Mouse (Mus musculus) R1 (cell line): Measurements from ENCODE around the gene Slc33a1.

Source experiments
- DNase-seq: peaks from one replicate; pipeline ENCODE4 v3.0.0-alpha.2; 2018; ENCODE audit warnings: low read depth, low spot score

Gene Slc33a1

DNA sequence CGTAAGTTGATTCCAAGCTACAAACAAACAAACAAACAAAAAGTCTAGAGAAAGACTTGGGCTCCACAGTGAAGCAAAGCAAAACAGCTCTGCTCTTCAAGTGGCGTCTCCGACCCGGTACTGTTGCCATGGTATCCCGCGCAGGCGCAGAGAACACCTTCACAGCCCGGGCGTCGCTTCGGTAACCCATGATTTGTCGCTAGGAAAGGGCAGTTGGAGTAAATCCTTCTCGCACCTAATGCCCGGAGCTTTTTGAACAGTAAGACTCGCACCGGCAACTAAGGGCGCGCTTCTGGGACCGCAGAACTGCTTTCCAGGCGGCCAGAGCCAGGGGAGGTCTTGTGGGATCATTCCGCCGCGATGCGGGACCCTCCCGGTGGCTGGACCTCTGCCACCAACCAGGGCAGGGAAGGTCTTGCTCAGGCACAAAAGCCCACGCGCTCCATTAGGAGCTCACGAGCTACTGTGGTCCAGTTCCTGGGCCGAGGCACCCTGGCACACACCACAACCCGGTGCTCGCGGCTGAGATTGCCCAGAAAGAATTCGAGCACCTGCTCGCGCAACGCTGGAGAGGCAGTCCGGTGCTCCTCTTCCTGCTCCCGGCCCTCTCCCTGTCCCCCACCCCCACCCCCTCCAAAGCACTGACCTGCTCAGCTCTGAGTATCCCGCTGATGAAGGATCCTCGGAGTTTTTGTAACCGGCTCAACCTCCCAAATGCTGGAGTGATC lies 65.8 kb downstream of the Slc33a1 start:
- DNase-seq = peak; percentile 91

DNA sequence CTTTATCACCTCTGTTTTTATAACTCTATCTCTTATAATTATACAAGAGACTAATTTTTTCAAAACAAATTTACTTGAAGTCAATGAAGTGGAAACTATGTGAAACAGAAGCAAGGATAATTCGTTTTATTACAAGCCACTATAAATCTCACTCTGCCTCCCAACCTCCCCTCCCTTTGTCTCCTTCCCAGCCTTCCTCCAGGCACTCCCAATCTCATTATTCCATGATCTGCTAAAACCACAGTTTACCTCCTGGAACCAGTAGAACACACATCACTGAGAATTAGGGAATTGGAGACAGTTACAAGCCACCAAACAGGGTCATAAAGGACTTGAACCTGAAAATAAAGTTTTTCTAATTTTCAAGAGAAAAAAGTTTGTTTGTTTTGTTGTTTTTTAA lies 67.4 kb downstream of the Slc33a1 start:
- DNase-seq = no peak

GRCm38 (mm10) chr3:63896303-63896702 lies 68.3 kb downstream of the Slc33a1 start:
- no peak for DNase-seq

- DNase-seq = no peak
Measured at GRCm38 (mm10) chr3:63895786-63896185, 68.8 kb downstream of the Slc33a1 start.

- no peak for DNase-seq
Measured at GRCm38 (mm10) chr3:63893677-63894076, 70.9 kb downstream of the Slc33a1 start.

- DNase-seq = no peak
Measured at GRCm38 (mm10) chr3:63892154-63892553, 72.4 kb downstream of the Slc33a1 start.
